Mouse (Mus musculus): ENCODE data around the gene Homer3. TPM values are rescaled to one million over a fixed set of nuclear protein-coding genes. Genes with fewer than 3 reads are reported as not detected.

Gene Homer3
- polyA plus RNA-seq, 1 experiment from 2014 or later, result 25.1 TPM

- 0 out of 2 replicates have a peak, but pooled peaks cover 6% of the 10 kb centered on the region for H3K4me1 ChIP-seq (replicated peaks; ENCODE audit: control insufficient read depth, insufficient read depth, low read length)
- no peaks in the 10 kb centered on the region for H3K9me3 ChIP-seq (ENCODE audit: control insufficient read depth, low read length)
- no peaks in the 10 kb centered on the region for H3K36me3 ChIP-seq (replicated peaks; ENCODE audit: control insufficient read depth, insufficient read depth)
- H3K27me3 ChIP-seq (ENCODE audit: control insufficient read depth, insufficient read depth, low read length), result no peaks in the 10 kb centered on the region
- H3K9ac ChIP-seq, result no peak overlapping the region
- ATAC-seq (ENCODE audit: low FRiP score), result no peak
- H3K4me3 ChIP-seq (replicated peaks; ENCODE audit: low read length), result no peak overlapping the region
- WGBS, result 73% methylated on average over 8 of the region's 8 CpGs
- no peak for DNase-seq (ENCODE audit: low spot score)
- no peak overlapping the region for H3K27ac ChIP-seq
- no peak overlapping the region for H3K4me2 ChIP-seq (replicated peaks)
Measured at GRCm38 (mm10) chr8:70279266-70279665, 3.4 kb upstream of the Homer3 start.

- WGBS, result 42% methylated on average over 3 of the region's 3 CpGs
- no peak for ATAC-seq (ENCODE audit: low FRiP score)
- Histone ChIP-seq H3K4me1 (replicated peaks; ENCODE audit: control insufficient read depth, insufficient read depth, low read length) (0 out of 2 replicates have a peak, but pooled peaks cover 6% of the 10 kb centered on the region), H3K27me3 (ENCODE audit: control insufficient read depth, insufficient read depth, low read length) (no peaks in the 10 kb centered on the region), H3K9ac (no peak overlapping the region), H3K36me3 (replicated peaks; ENCODE audit: control insufficient read depth, insufficient read depth) (peaks cover 9% of the 10 kb centered on the region), H3K9me3 (ENCODE audit: control insufficient read depth, low read length) (no peaks in the 10 kb centered on the region), H3K4me2 (replicated peaks) (no peak overlapping the region), H3K27ac (no peak overlapping the region), H3K4me3 (replicated peaks; ENCODE audit: low read length) (no peak overlapping the region)
- no peak for DNase-seq (ENCODE audit: low spot score)
Measured at GRCm38 (mm10) chr8:70281001-70281400, 1.6 kb upstream of the Homer3 start.

- H3K9me3 ChIP-seq (ENCODE audit: control insufficient read depth, low read length), result no peaks in the 10 kb centered on the region
- ATAC-seq (ENCODE audit: low FRiP score), result peak; percentile 44
- H3K4me2 ChIP-seq (replicated peaks), result peak overlapping the region; percentile 75
- H3K27ac ChIP-seq, result peak overlapping the region; percentile 33; the same call in 1 of the 2 replicates
- under 1% methylated on average over 55 of the region's 55 CpGs for WGBS
- DNase-seq (ENCODE audit: low spot score), result peak; percentile 39
- 0 out of 2 replicates have a peak, but pooled peaks cover 6% of the 10 kb centered on the region for H3K4me1 ChIP-seq (replicated peaks; ENCODE audit: control insufficient read depth, insufficient read depth, low read length)
- peaks cover 22% of the 10 kb centered on the region for H3K36me3 ChIP-seq (replicated peaks; ENCODE audit: control insufficient read depth, insufficient read depth)
- no peaks in the 10 kb centered on the region for H3K27me3 ChIP-seq (ENCODE audit: control insufficient read depth, insufficient read depth, low read length)
- peak overlapping the region; percentile 78 for H3K9ac ChIP-seq
- peak overlapping the region; percentile 65 for H3K4me3 ChIP-seq (replicated peaks; ENCODE audit: low read length)
Measured at GRCm38 (mm10) chr8:70283136-70284077, 780 bp downstream of the Homer3 start.

- 69% methylated on average over 5 of the region's 5 CpGs for WGBS
Measured at GRCm38 (mm10) chr8:70284421-70284820, 1.8 kb downstream of the Homer3 start.

GRCm38 (mm10) chr8:70285304-70285703 lies 2.7 kb downstream of the Homer3 start:
- Histone ChIP-seq H3K4me3 (replicated peaks; ENCODE audit: low read length) (no peak overlapping the region), H3K9ac (no peak overlapping the region), H3K9me3 (ENCODE audit: control insufficient read depth, low read length) (no peaks in the 10 kb centered on the region), H3K4me2 (replicated peaks) (no peak overlapping the region), H3K27ac (no peak overlapping the region), H3K36me3 (replicated peaks; ENCODE audit: control insufficient read depth, insufficient read depth) (peaks cover 34% of the 10 kb centered on the region), H3K27me3 (ENCODE audit: control insufficient read depth, insufficient read depth, low read length) (no peaks in the 10 kb centered on the region), H3K4me1 (replicated peaks; ENCODE audit: control insufficient read depth, insufficient read depth, low read length) (0 out of 2 replicates have a peak, but pooled peaks cover 6% of the 10 kb centered on the region)
- no peak for DNase-seq (ENCODE audit: low spot score)
- over 99% methylated on average over 15 of the region's 15 CpGs for WGBS
- no peak for ATAC-seq (ENCODE audit: low FRiP score)

More at GRCm38 (mm10) chr8:70284421-70284820, 1.8 kb downstream of the Homer3 start:
- H3K4me2 ChIP-seq (replicated peaks), result peak overlapping the region; percentile 19
- no peak overlapping the region for H3K9ac ChIP-seq
- H3K4me3 ChIP-seq (replicated peaks; ENCODE audit: low read length), result no peak overlapping the region
- peaks cover 28% of the 10 kb centered on the region for H3K36me3 ChIP-seq (replicated peaks; ENCODE audit: control insufficient read depth, insufficient read depth)
- no peak for ATAC-seq (ENCODE audit: low FRiP score)
- no peaks in the 10 kb centered on the region for H3K27me3 ChIP-seq (ENCODE audit: control insufficient read depth, insufficient read depth, low read length)
- 0 out of 2 replicates have a peak, but pooled peaks cover 6% of the 10 kb centered on the region for H3K4me1 ChIP-seq (replicated peaks; ENCODE audit: control insufficient read depth, insufficient read depth, low read length)
- H3K9me3 ChIP-seq (ENCODE audit: control insufficient read depth, low read length), result no peaks in the 10 kb centered on the region
- no peak for DNase-seq (ENCODE audit: low spot score)
- H3K27ac ChIP-seq, result no peak overlapping the region

GRCm38 (mm10) chr8:70286737-70287136 lies 4.1 kb downstream of the Homer3 start:
- Histone ChIP-seq H3K4me3 (replicated peaks; ENCODE audit: low read length) (no peak overlapping the region), H3K9ac (no peak overlapping the region), H3K9me3 (ENCODE audit: control insufficient read depth, low read length) (no peaks in the 10 kb centered on the region), H3K27ac (no peak overlapping the region), H3K4me1 (replicated peaks; ENCODE audit: control insufficient read depth, insufficient read depth, low read length) (0 out of 2 replicates have a peak, but pooled peaks cover 6% of the 10 kb centered on the region), H3K36me3 (replicated peaks; ENCODE audit: control insufficient read depth, insufficient read depth) (peaks cover 45% of the 10 kb centered on the region), H3K4me2 (replicated peaks) (no peak overlapping the region), H3K27me3 (ENCODE audit: control insufficient read depth, insufficient read depth, low read length) (no peaks in the 10 kb centered on the region)
- ATAC-seq (ENCODE audit: low FRiP score) (no peak), DNase-seq (ENCODE audit: low spot score) (no peak)
- WGBS, result 89% methylated on average over 8 of the region's 8 CpGs

- H3K27ac ChIP-seq, result no peak overlapping the region
- DNase-seq (ENCODE audit: low spot score), result no peak
- no peaks in the 10 kb centered on the region for H3K27me3 ChIP-seq (ENCODE audit: control insufficient read depth, insufficient read depth, low read length)
- no peak for ATAC-seq (ENCODE audit: low FRiP score)
- no peak overlapping the region for H3K4me2 ChIP-seq (replicated peaks)
- H3K4me3 ChIP-seq (replicated peaks; ENCODE audit: low read length), result no peak overlapping the region
- peaks cover 89% of the 10 kb centered on the region for H3K36me3 ChIP-seq (replicated peaks; ENCODE audit: control insufficient read depth, insufficient read depth)
- no peaks in the 10 kb centered on the region for H3K9me3 ChIP-seq (ENCODE audit: control insufficient read depth, low read length)
- H3K9ac ChIP-seq, result no peak overlapping the region
- no peaks in the 10 kb centered on the region for H3K4me1 ChIP-seq (replicated peaks; ENCODE audit: control insufficient read depth, insufficient read depth, low read length)
- 72% methylated on average over 5 of the region's 5 CpGs for WGBS
Measured at GRCm38 (mm10) chr8:70293988-70294405, 11.4 kb downstream of the Homer3 start.

- no peak overlapping the region for H3K4me3 ChIP-seq (replicated peaks; ENCODE audit: low read length)
- H3K9me3 ChIP-seq (ENCODE audit: control insufficient read depth, low read length), result no peaks in the 10 kb centered on the region
- peaks cover 13% of the 10 kb centered on the region for H3K4me1 ChIP-seq (replicated peaks; ENCODE audit: control insufficient read depth, insufficient read depth, low read length)
- peaks cover 55% of the 10 kb centered on the region for H3K36me3 ChIP-seq (replicated peaks; ENCODE audit: control insufficient read depth, insufficient read depth)
- H3K27me3 ChIP-seq (ENCODE audit: control insufficient read depth, insufficient read depth, low read length), result no peaks in the 10 kb centered on the region
- 84% methylated on average over 3 of the region's 3 CpGs for WGBS
- H3K9ac ChIP-seq, result no peak overlapping the region
- ATAC-seq (ENCODE audit: low FRiP score), result no peak
- no peak overlapping the region for H3K4me2 ChIP-seq (replicated peaks)
- DNase-seq (ENCODE audit: low spot score), result no peak
- H3K27ac ChIP-seq, result no peak overlapping the region
Measured at GRCm38 (mm10) chr8:70300881-70301280, 18.3 kb downstream of the Homer3 start.

- no peaks in the 10 kb centered on the region for H3K27me3 ChIP-seq (ENCODE audit: control insufficient read depth, insufficient read depth, low read length)
- peak within 1 kb of the TSS; percentile 75 for H3K4me3 ChIP-seq (replicated peaks; ENCODE audit: low read length)
- no peaks in the 10 kb centered on the region for H3K9me3 ChIP-seq (ENCODE audit: control insufficient read depth, low read length)
- WGBS, result under 1% methylated on average over 40 of the region's 40 CpGs
- H3K27ac ChIP-seq, result peak within 1 kb of the TSS; percentile 72
- DNase-seq (ENCODE audit: low spot score) (peak; percentile 98), ATAC-seq (ENCODE audit: low FRiP score) (peak; percentile 92)
- H3K4me1 ChIP-seq (replicated peaks; ENCODE audit: control insufficient read depth, insufficient read depth, low read length), result peaks cover 13% of the 10 kb centered on the region
- peaks cover 53% of the 10 kb centered on the region for H3K36me3 ChIP-seq (replicated peaks; ENCODE audit: control insufficient read depth, insufficient read depth)
- H3K4me2 ChIP-seq (replicated peaks), result peak within 1 kb of the TSS; percentile 85
- peak within 1 kb of the TSS; percentile 78 for H3K9ac ChIP-seq
Measured at GRCm38 (mm10) chr8:70302358-70302890, 19.8 kb downstream of the Homer3 start, which contains the start of the genes Ddx49 and Cope. Ddx49 (minus strand) TSS chr8:70302489. Cope (plus strand) TSS chr8:70302518.
